Mouse (Mus musculus) 416B (cell line): ENCODE measurements at regions not wholly inside any gene's neighbourhood (a gene's known extent, or its start where the extent isn't known, plus 50 kb on each side); places are given as distances from the start of the nearest gene placed in this dataset.
"Not testable (repeated sequence)": the region's sequence is repeated elsewhere in the genome, so short reads cannot be mapped to it uniquely, and the experiment has no call there.

Source experiments
- DNase-seq: peaks from one replicate; pipeline ENCODE4 v3.0.0; 2011; ENCODE audit warnings: low read depth

DNA sequence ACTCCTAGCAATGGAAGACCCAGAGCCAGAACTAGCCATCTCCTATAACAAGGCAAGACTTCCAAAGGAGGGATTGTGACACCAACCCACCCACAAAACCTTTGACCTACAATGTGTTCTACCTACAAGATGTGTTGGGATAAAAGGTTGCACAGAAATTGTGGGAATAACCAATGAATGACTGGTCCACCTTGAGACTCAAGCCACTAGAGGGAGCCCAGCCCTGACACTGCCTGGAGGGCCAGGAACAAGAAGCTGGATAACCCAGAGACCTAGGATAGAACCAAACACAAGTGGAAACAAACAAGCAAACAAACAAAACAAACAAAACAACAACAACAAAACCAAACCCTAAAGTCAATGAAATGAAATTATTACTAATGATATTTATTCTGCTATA, 288.8 kb downstream of the Dchs2 start:
- no peak for DNase-seq

DNA sequence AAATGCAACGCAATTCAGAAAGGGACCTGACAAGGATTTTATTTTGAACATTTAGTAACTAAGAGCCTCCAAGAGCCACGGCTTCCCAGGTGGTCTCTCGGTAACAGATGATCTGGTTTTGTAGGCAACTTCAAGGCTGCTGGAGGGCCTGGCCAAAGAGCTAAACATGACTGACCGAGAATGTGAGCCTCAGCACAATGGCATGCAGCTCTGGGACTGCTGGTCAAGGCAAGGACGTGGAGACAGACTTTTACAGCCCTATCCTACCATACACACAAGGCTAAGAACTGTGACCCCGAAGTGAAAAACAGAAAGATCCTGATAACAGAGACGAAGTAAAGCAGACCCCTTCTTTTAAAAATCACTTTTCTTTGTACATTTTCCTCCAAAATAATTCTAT, 296.5 kb downstream of the Dchs2 start:
- no peak for DNase-seq

DNA sequence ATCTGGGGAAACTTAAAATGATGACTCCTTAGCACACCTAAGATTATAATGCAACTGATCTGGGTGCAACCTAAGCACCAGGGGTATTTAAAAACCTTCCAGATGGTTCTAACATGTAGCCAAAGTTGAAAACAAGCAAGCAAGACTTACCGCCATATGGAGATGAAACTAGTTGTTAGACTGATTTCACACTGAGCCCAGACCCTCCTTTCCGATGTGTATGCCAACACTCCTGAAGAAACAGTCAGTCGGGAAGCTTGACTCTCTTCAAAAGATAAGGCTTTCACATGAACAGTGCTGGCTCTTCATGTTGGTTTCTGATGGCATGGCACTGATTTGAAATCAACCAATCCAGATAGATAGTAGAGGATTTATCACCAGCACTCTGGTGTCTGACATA, 301.6 kb downstream of the Dchs2 start:
- DNase-seq = no peak

DNA sequence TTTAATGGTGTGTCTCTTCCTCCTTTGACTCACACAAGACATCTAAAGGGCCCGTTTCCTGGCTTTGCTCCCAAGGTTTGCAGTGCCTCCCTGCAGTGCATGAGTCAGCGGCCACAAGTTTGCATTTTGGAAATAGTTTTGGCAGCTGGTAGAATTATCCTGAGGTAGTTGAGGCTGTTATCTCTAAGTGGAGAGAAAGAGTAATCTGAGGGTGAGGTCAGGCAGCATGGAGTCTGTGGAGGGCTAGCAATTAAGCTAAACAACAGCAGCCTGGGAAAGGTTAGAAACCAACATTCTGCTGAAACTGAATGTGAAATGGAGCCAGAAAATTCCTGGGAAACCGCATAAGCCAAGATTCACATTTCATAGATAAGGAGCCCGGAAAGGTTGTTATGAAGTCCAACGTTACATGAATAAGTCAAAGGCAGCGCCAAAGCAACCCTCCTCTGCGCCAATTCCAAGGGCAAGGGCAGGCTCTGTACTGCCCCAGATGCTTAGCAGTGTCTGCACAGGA, 318.5 kb downstream of the Dchs2 start:
- peak; percentile 56 for DNase-seq

DNA sequence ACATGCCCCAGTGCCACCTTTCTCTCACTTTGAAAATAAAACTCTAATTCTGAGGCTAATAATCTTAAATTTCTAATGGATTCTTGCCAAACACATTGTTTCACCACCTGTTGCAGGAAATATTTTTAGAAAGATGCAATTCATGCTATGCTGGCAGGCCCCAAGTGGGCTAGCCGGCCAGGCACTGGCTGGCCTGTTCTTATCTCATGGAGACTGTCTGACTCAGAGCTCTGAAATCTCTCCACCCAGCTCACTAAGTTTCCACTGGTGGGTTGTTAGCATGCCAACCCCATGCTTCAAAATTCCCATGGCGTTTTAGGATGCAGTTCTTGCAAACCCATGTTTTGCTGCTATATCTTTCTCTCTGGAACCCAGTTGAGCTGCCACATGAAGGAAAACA, 315.5 kb upstream of the Sfrp2 start:
- no peak for DNase-seq

DNA sequence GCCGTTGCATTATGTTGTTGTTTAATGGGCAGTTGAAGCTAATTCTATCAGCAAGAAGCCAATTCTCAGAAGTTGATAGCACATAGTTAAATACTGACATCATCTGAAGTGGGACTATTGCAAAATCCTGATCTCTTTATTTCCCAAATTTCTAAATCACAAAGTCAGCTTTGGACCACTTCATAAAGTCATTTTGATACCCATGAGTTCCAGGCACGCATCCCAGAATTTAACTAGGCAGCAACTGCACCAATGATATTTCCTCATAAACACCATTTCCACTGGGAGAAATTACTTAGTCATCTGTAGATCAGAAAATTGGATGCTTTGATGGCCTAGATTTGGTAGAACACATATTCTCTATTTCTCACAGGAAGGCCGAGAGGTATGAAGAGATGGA, 314.8 kb upstream of the Sfrp2 start:
- no peak for DNase-seq

DNA sequence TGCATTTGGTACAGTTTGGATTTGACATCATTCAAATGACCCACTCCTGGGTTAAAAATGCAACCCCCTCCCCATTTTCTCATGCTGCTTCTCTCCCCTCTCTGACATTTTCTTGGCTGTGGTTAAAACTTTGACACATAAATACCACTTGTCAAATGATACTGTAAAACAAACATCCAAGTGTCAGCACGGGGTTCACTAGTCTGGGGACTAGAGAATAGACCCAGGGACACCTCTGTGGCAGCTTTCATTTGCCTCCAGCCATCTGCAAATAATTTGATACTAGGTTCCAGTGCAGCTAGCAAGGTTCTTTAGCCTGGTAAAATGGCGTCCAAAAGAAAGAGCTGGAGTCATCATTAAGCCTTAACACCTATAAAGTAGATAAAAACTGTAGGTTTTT, 312.7 kb upstream of the Sfrp2 start:
- no peak for DNase-seq

DNA sequence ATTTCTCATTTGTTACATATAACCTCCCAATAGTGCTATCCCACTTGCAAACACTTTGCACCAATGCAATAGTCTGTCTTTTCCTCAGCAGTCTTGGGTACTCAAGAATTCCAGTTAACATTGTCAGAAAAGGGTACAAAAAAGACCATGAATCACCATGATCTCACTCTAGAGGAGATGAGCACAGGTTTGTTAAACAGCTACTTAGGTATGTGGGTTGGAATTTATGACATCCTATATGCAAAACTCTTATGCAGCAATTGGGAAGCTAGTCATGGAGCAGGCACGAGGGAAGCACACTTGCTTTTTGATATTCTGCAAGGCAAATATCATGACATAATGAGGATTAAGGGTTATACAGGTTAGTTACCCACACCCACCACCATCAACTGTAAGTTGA, 307.7 kb upstream of the Sfrp2 start:
- DNase-seq = no peak

DNA sequence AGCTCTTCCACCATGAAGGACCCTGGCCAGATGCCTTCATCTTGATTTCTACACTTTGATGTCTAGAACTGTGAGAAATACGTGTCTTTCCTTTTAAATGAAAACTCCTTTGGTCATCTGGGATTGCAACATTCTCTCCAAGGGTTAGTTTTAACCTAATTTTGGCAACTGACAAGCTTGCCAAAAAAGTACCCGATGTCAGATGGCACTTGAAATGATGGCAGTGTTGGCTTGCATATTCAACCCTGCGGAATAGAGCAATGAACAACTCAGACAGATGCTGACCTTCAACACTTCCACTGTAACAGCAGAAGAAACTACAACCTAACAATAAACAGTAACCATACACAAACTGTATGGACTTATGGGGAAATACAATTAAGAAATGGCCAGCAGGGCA, 286.9 kb upstream of the Sfrp2 start:
- DNase-seq = no peak

DNA sequence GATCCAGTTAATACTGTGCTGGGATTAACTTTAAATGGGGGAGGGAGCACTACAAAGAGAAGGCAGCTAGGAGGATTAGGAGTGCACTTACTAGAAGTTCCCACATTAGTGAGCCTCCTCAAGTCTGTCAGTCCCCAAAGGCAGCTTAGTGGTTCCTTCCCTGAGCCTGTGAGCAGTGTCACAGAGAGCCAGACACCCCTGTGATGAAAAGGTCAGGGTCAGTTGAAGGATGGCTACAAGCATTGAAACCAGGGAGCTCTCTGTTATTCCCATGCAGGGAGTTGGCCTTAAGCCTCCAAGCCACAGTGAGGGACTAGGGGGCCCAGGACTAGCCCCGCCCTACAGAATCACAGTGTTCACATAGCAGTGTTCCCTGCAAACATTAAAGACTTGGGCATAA, 285.9 kb upstream of the Sfrp2 start:
- no peak for DNase-seq

DNA sequence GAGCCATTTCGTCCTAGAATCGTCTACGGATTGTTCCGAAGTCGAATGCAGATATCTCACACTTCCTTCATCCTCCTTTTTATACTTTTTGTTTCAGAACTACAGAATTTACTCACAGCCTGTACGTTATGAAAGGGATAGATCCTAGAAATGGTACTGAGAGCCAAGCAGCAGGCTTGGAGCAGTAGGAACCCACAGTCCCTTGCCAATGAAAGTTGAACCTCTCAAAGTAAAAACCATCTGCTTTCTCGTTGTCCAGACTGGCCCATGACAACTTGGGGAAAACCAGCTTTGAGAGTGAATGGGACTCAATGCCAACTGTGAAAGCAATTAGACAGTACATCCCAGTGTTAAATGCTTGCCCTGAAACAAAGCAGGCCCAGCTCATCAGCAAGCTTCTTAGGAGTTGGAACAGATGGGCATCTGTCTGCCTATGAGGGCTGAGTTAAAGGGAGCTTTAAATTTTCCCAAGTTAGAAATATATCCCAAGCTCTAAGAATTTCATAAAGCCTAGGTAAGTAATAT, 279.9 kb upstream of the Sfrp2 start:
- DNase-seq = no peak

DNA sequence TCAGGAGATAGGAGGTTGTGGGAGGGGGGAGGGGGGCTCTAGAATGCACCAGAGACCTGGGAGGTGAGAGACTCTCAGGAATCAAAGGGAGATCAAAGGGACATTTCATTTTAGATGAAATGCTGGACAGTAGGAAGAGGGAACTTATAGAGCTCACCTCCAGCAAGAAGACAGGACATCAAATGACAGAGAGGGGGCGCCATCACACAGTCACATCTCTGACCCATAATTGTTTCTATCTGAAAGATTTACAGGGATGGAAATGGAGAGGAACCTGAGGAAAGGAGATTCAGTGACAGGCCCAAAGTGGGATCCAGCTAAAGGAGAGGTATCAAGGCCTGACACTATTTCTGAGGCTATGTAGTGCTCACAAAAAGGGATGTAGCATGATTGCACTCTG, 270.5 kb upstream of the Sfrp2 start:
- peak; percentile 2 for DNase-seq

DNA sequence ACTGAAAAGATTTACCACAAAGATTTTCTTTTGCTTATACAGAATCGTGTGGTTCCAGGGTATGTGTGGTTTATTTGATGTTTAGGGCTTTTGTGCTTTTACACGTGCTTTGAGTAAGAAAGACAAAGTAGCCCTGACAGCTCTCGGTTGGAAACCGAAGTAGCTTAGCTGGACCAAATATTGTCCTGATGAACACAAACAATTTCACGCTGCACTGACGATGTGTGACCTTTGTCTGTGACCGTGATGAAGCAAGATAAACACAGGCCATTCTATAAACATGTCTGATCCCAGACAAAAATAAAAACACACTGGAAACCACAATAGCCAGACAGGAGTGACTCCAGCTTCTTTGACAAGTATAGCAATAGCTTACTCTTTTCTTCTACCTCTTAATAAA, 262.2 kb upstream of the Sfrp2 start:
- DNase-seq = no peak

DNA sequence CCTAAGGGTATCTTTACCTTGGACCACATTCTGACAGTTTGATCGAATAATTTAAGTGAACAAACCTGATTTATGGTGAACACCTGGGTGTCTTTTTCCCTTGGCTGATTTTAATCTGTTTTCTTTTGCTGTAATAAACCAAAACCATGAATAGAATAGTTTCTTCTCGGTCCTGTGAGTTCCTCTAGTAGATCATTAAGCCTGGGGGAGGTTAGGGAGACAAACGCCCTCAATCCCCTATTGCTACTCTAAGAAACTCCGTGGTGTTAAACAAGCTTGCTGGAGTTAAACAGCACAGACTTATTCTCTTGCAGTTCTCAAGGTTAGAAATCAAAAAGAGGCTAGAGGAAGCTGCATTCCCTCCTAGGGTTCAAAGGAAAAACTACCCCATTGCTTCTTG, 249.5 kb upstream of the Sfrp2 start:
- DNase-seq = no peak

DNA sequence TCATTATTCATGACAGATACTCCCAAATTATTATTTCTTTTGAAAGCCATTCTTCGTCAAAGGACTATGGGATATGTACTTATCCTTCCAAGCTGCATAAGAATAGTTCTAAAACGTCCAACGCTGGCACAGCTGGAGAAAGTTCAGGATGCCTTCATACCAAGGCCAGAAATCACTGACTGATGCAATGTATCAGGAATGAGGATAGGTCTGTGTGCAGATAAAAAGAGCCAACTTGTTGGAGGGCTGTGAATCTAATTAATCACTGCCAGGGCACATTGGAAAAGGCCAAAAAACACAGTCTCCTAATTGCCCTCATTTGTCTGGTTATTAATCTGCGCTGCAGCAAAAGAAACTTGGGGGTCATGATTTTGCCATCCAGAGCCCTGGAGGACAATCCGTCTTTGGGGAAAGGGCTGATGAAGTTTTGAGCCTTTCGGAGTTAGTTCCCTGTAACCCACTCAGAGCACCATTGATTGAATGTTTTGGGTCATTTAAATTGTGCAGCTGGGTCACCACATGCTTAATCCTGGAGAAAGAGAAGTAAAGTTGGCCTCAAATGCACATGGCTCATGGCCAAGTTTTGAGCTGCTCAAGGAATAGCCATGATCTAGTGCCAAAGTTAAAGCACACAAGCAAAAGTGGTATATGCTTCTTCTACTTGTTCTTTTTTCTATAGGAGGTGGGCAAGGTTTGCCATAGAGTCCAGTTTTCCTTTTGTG, 248.0 kb upstream of the Sfrp2 start:
- DNase-seq = no peak

DNA sequence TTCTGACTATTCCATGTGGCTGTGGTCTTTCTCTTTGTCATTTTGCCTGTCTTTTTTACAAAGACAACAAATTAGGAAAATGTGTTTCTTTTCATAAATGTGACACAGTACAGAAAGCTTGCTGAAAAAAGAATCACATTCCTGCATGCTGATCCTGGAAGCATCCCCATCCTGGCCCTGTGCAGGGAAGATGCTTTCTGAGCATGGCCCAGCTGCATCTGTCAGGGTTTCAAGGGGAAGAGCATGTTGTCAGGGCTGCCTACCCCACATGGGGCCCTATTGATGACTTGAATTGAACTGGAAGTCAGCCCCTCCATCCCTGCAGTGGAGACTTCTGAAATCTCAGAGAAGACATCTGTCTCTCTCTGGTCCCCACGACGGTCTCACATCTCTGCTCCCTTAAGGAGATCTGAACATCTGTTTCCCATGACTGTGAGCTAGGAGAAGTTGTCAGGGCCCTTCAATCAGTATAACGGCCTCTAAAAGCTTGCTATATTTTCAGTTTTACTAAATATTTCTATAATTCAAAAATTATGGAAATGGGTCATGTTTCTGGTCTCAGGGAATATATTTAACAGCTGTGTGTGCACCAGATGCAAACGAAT, 235.8 kb upstream of the Sfrp2 start:
- no peak for DNase-seq

DNA sequence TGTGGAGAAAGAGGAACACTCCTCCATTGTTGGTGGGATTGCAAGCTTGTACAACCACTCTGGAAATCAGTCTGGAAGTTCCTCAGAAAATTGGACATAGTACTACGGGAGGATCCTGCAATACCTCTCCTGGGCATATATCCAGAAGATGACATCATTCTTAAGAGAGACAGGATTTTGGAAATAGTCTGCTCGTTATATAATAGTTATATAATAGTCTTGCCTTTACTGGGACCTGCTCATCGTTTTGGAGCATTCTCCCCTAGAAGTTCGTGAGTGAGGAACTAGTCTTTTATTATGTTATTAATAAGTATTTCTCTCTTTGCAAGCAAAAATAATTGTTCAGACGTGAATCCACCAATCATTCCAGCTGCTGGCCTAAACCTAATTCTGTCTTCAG, 229.5 kb upstream of the Sfrp2 start:
- not testable (repeated sequence) for DNase-seq

DNA sequence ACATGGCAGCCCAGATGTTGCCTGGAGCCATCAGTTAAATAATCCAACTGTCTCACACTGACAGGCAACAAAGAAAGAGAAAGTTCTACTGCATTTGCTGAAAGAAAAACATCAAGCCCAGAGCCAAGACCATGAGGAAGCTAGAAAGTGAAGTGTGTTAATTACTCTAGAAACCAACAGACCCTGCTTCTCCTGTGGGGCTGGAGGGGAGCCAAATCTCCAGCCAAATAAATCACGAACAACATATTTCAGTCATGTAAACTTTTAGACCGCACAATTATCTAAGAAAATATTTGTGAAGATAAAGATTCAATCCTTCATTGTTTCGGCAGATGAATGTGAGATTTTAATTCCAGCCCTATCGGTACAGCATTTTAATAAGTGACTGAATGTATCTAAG, 228.9 kb upstream of the Sfrp2 start:
- no peak for DNase-seq

DNA sequence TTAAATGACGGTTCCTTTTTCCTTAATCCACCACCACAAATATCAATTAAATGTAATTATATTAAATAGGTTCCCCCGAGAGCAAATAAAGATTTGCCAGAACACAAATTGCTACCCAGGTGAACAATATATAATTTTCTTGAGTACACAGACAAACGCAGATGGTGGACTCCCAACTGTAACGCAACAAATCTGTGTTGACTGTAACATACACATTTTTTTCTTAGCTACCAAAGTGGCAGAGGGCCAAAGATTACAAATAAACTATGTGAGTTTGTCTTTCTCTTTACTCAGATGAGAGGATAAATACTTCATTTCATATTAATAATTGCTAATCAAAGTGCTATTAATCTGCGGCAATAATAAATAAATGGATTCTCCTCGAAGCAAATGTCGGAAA, 228.4 kb upstream of the Sfrp2 start:
- DNase-seq = no peak

DNA sequence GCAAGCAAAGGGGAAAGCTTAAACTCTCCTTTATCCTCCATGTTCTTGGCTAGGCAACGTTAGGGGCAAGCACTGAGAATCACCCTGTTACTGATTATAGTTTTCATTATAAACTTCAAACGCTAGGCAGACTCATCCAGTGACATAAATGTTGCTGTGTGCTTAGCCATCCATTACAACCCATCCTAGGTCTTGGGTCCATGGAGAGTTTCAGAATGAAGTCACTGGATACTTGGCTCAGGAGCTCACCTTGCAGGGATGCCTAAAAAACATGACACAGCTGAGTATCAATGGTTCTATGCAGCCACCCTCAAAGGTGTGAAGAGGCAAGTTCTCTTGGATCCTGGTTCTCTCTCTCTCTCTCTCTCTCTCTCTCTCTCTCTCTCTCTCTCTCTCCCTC, 227.2 kb upstream of the Sfrp2 start:
- DNase-seq = no peak

DNA sequence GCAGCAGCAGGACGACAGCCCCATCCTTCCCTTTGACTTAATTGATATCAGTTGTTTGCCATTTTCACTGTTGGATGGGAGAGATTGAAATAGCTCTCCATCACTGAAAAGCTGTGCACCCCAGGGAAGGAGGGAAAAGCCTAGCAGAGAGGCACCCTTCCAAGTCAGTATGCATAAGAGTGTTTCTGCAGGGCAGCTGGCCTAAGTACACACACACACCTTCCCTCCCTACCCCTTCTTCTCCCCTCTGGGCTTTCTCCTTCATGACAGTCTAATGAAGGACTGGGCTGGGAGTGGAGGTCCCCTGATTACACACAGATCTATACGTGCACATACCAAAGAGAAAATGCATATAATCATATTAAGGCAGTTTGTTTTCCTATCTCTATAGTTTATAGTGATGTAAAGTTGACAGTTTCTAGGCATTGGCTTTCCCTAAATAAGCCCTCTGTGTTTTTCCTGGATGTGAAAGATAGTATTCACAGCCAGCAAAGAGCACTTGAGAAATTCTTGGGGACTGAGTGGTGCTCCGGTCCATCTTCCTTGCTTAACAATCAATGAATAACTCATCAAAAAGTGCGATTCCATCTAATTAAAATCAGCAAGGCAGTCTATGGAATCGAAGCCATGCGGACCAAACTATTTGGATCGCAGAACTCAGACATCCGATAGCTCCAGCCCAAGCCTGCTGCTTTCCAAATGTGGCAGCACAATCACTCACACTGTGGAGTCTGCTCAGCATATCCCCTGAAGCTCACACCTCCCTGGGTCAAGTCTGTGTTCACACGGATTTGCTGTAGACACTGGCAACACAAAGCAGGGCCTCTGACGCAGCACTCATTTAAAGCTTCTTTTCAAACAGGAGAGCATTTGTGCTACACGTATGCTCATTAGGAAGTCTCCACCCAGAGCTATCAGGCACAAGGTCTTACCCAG, 224.9 kb upstream of the Sfrp2 start:
- no peak for DNase-seq

DNA sequence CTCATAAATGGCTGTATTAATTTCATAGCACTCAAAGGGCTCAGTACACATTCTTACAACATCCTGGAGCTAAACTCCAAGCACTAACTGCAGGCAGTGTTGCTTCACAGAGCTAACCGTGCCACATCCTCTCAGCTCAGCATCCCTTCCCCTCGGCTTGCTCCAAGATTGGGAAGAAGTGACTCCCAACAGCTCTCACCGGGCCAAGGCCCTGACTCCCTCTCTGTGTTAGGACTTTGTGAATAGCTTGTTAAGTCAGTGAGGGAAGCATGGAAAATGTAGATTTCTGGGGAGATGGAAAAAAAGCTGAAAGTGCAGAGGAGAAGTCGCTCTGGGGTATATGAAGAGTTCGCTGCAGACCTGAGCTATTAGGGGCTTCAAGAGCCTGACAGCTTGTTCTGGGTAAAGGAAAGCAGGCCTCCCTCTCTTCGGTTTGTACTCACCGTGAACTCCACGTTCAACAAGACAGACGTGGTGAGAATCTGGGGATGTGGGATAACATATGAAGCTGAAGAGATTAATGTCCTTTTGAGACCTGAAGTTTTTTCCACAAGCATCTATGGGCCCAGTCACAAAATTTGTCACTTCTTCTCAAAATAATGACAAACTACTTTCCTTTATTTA, 213.5 kb upstream of the Sfrp2 start:
- no peak for DNase-seq
